Mouse (Mus musculus) ZHBTc4 (cell line): ENCODE measurements around the gene Gm10065.

Experiments used
- DNase-seq: peaks from one replicate; pipeline ENCODE4 v3.0.0-alpha.2; 2011; ENCODE audit warnings: low read depth, low spot score

Gm10065 gene

GRCm38 (mm10) chr13:21435476-21435875, 43.8 kb downstream of the Gm10065 start:
- no peak for DNase-seq
